Mouse (Mus musculus) layer of hippocampus, postnatal 25 days (tissue): ENCODE measurements around the gene Arhgef2. TPM values are rescaled to one million over a fixed set of nuclear protein-coding genes. Genes with fewer than 3 reads are reported as not detected.
A peak's percentile ranks its signal among the peaks of the same experiment; 100 is the strongest.

Experiments used
- DNase-seq, 2 experiments: peaks; one replicate each; pipeline ENCODE4 v3.0.0; 2022; ENCODE audit warnings: mixed read lengths in 2 of 2, low spot score in 1 of 2; ENCODE audit errors: extremely low spot score in 1 of 2
- total RNA-seq, 2 experiments: library from RNA; stranded (reverse); gene quantifications; 2 replicates each; pipeline ENCODE4 v1.2.3; 2021

The Arhgef2 gene
- total RNA-seq, 2 experiments from 2014 or later, result 232 to 289 TPM

DNA sequence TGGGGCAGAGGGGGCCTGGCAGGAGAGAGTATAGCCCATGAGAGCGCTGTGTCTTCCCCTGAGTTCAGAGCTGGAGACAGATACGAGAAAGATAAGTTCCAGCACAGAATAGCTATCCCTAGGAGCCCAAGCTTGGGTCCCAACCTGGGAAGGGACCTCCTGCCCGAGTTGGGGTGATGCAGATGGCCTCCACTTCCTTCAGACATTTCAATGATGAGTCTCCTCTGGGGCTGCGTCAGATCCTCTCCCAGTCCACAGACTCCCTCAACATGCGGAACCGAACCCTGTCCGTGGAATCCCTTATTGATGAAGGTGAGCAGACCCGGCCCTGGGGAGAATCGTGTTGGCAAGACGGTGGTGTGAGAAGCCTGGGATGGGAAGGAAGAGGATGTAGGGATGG is 27.3 kb downstream of the Arhgef2 start:
- DNase-seq, result no peak

DNA sequence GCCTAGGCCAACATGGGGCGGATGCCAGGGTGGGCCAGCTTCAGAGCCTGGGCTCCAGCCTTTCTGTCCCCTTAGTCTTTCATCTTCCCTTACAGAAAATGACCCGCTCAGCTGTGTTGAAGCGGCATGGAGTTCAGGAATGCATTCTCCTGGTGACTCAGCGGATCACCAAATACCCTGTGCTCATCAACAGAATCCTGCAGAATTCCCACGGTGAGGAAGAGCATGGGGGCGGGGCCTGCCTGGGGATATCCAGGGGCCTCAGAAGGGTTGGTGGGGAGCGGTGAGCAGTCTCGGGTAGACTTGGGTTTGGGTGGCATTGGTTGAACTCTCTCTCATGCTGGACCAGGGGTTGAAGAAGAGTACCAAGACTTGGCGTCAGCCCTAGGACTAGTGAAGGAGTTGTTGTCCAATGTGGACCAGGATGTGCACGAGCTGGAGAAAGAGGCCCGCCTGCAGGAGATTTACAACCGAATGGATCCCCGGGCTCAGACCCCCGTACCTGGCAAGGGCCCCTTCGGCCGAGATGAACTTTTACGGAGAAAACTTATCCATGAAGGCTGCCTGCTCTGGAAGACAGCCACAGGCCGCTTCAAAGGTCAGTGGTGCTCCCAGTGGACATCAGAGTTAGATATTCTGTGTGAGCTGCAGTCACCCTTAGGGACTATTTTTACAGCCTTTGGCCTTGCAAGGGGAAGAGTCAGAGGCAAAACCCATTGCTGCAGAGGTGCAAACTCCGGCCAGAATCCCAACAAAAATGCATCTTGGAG is 29.9 kb downstream of the Arhgef2 start:
- DNase-seq, result no peak

- DNase-seq, result no peak
These were observed 30.8 kb downstream of the Arhgef2 start for GRCm38 (mm10) chr3:88636555-88636986.

GRCm38 (mm10) chr3:88637134-88637533 is 31.4 kb downstream of the Arhgef2 start:
- no peak for DNase-seq

GRCm38 (mm10) chr3:88639239-88639638 is 33.5 kb downstream of the Arhgef2 start:
- DNase-seq, result no peak

DNA sequence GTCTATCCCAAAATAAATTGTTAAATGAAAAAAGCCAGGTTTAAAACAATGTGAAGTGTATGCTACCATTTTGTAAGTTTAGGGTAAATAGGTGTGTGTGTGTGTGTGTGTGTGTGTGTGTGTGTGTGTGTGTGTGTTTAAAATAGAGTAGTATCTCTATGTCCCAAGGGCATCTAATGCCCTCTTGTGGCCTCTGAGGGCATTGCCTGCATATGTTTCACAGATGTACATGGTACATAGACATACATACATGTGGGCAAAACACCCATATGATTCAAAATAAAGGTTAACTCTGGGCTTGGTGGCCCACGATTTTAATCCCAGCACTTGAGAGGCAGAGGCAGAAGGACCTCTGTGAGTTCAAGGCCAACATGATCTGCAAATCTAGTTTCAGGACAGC is 34.9 kb downstream of the Arhgef2 start:
- DNase-seq, result no peak

DNA sequence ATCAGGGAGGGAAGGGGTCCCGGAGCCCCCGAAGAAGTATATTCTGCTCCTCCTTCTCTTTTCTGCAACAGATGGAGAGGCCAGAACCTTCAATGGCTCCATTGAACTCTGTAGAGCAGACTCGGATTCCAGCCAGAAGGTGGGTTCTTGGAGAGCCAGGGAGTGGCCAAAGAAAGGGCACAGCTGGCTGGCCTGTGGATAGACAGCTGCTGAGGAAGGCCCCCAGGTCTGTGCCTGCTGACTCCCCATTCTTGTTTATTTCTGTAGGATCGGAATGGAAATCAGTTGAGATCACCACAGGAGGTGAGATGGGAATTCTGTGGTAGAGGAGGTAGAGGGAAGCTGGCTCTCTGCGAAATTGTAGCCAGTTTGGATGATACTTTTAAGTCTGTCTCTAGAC is 37.3 kb downstream of the Arhgef2 start:
- no peak for DNase-seq

DNA sequence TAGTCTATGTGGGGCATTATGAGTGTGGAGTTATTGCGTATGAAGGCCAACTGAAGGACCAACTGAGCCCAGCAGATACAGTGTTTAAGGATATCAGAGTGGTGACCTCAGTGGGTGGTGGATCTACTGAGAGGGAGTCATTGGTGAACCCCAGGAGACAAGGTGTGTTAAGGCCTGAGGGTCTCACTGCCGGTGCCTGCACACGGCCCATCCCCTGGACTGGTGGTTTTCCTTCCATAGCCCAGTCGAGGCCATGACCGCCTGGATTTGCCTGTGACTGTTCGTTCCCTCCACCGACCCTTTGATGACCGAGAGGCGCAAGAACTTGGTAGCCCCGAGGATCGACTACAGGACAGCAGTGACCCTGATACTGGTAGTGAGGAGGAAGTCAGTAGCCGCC is 40.2 kb downstream of the Arhgef2 start:
- DNase-seq, result no peak

DNA sequence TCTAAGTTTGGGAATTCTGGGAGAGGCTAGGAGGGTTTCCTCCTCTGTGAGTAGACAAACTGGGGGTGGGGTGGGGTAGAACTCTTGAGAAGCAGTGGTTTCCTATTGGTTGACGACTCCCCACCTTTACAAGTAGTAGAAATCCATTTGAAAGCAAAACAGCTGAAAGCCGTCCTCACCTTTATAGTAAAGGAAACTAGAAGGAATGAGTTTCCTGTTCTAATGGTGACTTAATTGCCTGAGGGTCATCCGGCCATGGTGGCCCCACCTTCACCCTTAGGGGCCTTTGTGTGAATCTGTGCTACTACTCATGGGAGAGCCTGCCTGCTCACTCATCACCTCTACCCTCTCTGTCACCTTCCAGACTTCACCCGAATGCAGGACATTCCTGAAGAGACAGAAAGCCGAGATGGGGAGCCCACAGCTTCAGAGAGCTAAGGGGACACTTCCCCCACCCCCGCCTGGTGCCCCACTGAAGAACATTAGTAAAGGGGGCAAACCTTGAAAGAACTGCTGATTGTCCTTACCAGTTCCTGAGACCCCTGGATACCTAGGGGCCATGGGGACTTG is 40.7 kb downstream of the Arhgef2 start:
- DNase-seq, result no peak

DNA sequence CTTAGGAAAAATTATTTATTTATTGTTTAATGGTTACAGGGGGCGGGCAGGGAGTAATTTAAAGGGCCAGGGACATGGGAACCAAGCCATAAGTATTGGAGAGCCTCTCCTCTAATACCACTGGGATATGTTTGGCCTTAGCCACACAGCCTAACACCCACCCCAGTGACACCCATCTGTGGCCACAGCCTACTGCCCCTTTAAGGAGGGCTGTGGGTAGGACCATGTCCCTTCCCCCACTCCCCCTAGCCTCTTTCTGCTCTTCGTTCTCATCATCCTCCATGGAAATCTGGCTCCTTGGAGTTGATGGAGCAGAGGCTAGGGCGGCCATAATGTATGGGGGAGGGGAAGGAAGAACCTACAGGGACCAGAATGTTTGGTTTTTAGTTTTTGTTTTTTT is 41.3 kb downstream of the Arhgef2 start:
- DNase-seq, result no peak

DNA sequence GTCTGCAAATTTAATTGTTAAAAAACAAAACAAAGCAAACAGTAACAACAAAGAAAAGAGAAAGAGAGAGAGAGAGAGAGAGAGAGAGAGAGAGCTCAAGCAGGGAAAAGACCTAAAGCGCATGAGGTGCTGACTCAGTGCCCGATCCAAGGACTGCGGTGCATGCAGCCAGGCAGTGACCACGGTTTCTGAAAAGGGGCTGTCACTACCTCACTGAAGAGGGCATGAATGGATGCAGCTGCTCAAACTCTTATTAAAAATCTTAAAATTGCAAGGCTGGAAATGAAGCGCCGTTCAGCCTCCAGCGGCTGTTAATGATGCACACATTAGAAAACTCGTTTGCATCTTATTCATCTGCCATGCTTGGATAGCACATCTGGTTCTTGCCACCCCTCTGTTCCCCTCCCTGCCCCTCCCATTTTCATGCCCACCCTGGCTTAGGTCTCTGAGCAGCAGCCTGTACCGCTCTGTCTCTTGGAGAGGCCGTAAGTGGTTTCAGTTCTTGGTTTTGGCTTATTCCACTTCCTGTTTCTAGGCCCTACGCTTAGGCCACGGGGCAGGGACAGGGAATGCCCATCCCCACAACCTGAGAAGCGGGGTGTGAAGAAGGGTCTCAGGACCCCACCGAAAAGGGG is 42.1 kb downstream of the Arhgef2 start:
- DNase-seq, result peak in 1 of 2 experiments; percentile 4

DNA sequence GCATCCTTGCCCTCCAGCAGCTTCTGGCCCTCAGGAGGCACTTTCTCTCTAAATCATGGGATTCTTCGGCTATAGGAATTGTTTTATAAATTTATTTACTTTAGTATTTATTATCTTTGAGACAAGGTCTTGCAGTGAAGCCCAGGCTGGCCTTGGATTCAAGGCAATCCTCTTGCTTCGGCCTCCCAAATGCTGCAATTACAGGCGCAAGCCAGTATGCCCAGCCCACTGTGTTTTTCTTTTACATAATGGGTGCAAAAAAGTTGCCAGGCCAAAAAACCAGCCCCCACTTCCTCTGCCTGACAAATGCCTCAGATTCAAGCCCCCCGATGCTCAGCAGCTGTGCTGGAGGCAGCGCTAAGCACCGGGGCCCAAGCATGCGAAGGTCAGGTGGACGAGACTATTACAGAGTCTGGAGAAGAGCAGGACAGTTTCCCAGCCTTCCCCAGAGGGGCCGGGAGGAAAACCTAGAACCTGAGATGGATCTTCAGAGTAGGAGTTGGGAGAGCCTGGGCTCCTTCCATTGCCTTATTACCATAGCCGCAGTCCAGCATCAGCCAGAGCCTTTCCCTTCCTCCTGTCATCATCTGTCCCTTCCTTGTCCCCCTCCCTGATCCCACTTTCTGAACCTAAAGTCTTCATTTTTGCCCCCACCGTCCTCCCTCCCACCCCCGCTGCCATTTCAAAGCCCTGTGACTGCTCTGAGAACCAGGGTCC is 42.8 kb downstream of the Arhgef2 start:
- peak in 1 of 2 experiments; percentile 5 for DNase-seq

DNA sequence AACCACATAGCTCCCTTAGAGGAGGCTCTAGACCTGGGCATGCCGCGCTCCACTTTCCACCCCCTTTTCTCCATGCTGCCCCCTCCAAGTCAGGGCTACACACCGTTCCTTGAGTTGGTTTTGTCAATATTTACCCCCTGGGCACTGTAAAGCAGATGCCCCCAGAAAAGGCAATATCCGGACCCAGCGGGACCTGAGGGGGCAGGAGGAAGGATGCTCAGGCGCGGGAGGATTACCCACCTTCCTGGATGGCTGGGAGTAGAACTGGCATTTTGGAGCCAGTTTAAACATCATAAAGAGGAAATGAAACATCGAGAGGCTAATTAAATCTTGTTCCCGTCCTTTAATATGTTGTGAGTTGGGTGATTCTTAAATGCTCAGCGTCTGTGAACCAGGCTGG is 43.4 kb downstream of the Arhgef2 start:
- DNase-seq, result no peak

- no peak for DNase-seq
These were observed 44.2 kb downstream of the Arhgef2 start for GRCm38 (mm10) chr3:88649967-88650366.

DNA sequence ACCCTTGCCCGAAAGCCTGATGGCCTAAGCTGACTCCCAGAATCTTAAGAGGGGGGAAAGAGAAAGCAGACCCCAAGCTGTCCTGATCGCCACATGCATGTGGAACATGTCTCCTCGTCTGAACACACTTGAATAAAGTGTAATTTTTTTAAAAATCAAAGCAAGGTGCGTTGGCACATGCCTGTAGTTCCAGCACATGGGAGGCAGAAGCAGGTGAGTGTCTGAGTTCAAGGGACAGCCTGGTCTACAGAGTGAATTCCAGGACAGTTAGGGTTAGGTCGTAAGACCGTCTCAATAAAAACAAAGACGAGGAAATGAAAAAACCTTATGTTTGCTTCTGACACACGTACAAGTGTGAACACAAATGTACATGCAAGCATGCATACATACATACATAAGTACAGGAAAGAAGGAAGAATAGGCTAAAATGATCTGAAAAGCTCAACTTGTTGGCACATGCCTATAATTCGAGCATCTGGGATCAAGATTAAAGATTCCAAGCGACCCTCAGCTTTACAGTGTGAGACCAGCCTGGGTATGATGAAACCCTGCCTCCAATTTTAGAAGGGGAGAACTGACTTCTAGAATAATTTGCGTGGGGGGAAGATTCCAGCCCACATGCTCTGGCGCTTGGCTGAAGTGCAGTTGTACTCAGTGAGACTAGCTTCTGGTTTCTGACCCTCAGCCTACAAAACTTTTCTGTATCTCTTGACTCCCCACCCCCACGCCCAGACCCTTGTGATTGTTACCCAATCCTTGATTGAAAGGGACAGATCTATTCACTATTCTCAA is 45.1 kb downstream of the Arhgef2 start:
- DNase-seq, result no peak

GRCm38 (mm10) chr3:88651669-88652618 is 46.2 kb downstream of the Arhgef2 start:
- DNase-seq, result no peak

DNA sequence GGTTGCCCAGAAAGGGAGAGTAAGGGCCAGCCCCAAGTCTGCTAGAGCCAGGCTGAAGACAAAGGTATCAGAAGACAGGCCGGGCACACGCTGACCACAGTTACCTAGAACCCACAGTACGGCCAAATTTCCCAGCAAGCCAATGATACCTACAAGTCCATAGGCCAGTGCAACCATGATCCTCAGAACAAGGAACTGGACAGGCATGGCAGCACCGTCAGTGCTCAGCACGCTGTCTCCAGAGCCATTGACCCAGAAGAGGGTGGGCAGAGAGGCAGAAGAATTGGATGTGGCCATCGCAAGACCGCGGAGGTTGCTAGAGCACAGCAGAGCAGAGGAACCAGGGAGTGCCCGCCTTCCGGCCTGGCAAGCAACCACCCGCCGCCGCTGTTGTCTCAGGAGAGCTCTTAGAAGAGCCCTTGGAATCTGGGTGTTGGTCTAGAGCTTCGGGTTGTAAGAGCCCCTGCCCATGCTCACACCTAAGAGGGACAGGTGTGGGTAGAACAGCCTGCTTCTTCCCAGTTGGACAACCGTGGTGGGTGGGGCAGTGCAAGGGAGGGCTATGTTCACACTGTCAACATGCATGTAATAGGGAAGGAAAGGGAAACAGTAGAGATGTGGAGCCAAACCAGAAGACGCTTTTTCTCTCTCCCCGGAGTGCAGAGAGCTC is 47.2 kb downstream of the Arhgef2 start, which contains the start of gene Rxfp4:
Gene Rxfp4 (minus strand): TSS at position 297 of the 670 bp plus-strand sequence.
- no peak for DNase-seq

- no peak for DNase-seq
These were observed 48.0 kb downstream of the Arhgef2 start for GRCm38 (mm10) chr3:88653516-88654370.
